In the genomic region with DNA sequence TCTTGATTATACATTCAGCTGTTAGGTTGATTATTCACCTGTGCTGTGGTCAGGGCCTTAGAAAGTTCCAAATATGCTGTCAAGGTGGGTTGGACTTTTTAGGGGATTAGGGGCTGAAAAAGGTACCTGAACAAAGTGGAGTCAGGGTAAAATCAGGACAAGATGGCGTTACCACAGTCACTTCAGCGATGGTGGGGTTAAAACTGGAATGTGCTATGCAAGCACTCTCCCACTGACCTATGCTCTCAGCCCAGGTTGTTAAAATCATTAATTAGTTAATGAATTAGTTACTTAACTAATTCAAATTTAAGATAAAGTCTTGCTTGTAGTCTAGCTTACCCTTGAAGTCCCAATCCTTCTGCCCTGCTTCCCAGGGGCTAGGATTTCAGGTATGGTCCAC, we compare ENCODE assay signal across 23 mouse cellular contexts.
DNase-seq lines count a peak whose midpoint lies in the region; ATAC-seq and TF ChIP-seq lines count a peak whose summit lies in the region.
"Had no signal": no experiment of that assay in that cellular context is flagged by ENCODE, and none has a peak within 500 bp of the region (broad histone marks: within the 10 kb centered on the region; RNA-seq: fewer than 3 reads in every experiment).

No protein-coding gene starts in this region.

- no peak overlapping the region for H3K9ac ChIP-seq in kidney, embryonic 14.5 days (ENCODE audit: low read depth, low read length)
- H3K9ac ChIP-seq in kidney, embryonic 16.5 days (replicated peaks; ENCODE audit: low read length) = no peak overlapping the region
- no peak overlapping the region for H3K9ac ChIP-seq in liver, postnatal 0 days (replicated peaks)
- H3K9ac ChIP-seq in liver, embryonic 11.5 days (ENCODE audit: low read depth, low read length) = no peak overlapping the region
- H3K9ac ChIP-seq: forebrain, embryonic 13.5 days; hindbrain, embryonic 12.5 days; hindbrain, embryonic 15.5 days had no signal

- H3K27me3 ChIP-seq in kidney, adult 2 months (replicated peaks; ENCODE audit: control insufficient read depth, insufficient read depth, low read length) = no peaks in the 10 kb centered on the region
- H3K27me3 ChIP-seq in kidney, embryonic 14.5 days (ENCODE audit: control insufficient read depth, insufficient read depth, low read length) = no peaks in the 10 kb centered on the region
- no peaks in the 10 kb centered on the region for H3K27me3 ChIP-seq in kidney, embryonic 16.5 days (ENCODE audit: insufficient read depth, low read length)
- no peaks in the 10 kb centered on the region for H3K27me3 ChIP-seq in liver, postnatal 0 days (ENCODE audit: insufficient read depth, low read length)
- no peaks in the 10 kb centered on the region for H3K27me3 ChIP-seq in liver, embryonic 11.5 days (replicated peaks; ENCODE audit: control insufficient read depth, insufficient read depth, low read length)
- H3K27me3 ChIP-seq: CH12.LX; forebrain, embryonic 13.5 days; hindbrain, embryonic 12.5 days; hindbrain, embryonic 15.5 days; Patski had no signal

- H3K4me3 ChIP-seq in kidney, adult 2 months (ENCODE audit: insufficient read depth, low read depth, low read length) = no peak overlapping the region
- no peak overlapping the region for H3K4me3 ChIP-seq in kidney, embryonic 14.5 days (ENCODE audit: low read length)
- H3K4me3 ChIP-seq in kidney, embryonic 16.5 days (ENCODE audit: low read length) = no peak overlapping the region
- H3K4me3 ChIP-seq in liver, postnatal 0 days (ENCODE audit: low read depth, low read length) = no peak overlapping the region
- no peak overlapping the region for H3K4me3 ChIP-seq in liver, embryonic 11.5 days (ENCODE audit: low read depth, low read length)
- H3K4me3 ChIP-seq: forebrain, embryonic 10.5 days; forebrain, embryonic 13.5 days; hindbrain, embryonic 12.5 days; hindbrain, embryonic 15.5 days had no signal

- WGBS in kidney, adult 2 months = 45% methylated on average over 2 of the region's 2 CpGs
- WGBS in kidney, embryonic 14.5 days = 92% methylated on average over 2 of the region's 2 CpGs
- WGBS in kidney, embryonic 16.5 days = 81% methylated on average over 2 of the region's 2 CpGs
- 95% methylated on average over 2 of the region's 2 CpGs for WGBS in liver, postnatal 0 days (ENCODE audit: insufficient replicate concordance)
- WGBS in liver, embryonic 11.5 days = 81% methylated on average over 2 of the region's 2 CpGs

- H3K9me3 ChIP-seq in kidney, embryonic 14.5 days (ENCODE audit: control insufficient read depth, low read length) = no peaks in the 10 kb centered on the region
- H3K9me3 ChIP-seq in kidney, embryonic 16.5 days (ENCODE audit: low read length) = no peaks in the 10 kb centered on the region
- no peaks in the 10 kb centered on the region for H3K9me3 ChIP-seq in liver, postnatal 0 days (ENCODE audit: low read length)
- H3K9me3 ChIP-seq in liver, embryonic 11.5 days (ENCODE audit: control insufficient read depth, low read length) = no peaks in the 10 kb centered on the region
- H3K9me3 ChIP-seq: forebrain, embryonic 10.5 days; forebrain, embryonic 13.5 days; G1E; hindbrain, embryonic 12.5 days; hindbrain, embryonic 15.5 days had no signal

- TF ChIP-seq POLR2A in kidney, adult 2 months (IDR thresholded peaks at IDR 0.05; ENCODE audit: low read depth, low read length) = no peak

- H3K27ac ChIP-seq in kidney, adult 2 months (ENCODE audit: insufficient read depth, low read depth, low read length) = peak overlapping the region; percentile 80
- H3K27ac ChIP-seq in kidney, embryonic 14.5 days (ENCODE audit: low read depth, low read length) = no peak overlapping the region
- no peak overlapping the region for H3K27ac ChIP-seq in kidney, embryonic 16.5 days (ENCODE audit: low read length)
- peak overlapping the region; percentile 2; the same call in 1 of the 2 replicates for H3K27ac ChIP-seq in liver, postnatal 0 days (ENCODE audit: low read depth)
- H3K27ac ChIP-seq in liver, embryonic 11.5 days (ENCODE audit: low read depth, low read length) = no peak overlapping the region
- H3K27ac ChIP-seq: forebrain, embryonic 10.5 days; forebrain, embryonic 13.5 days; hindbrain, embryonic 12.5 days; hindbrain, embryonic 15.5 days had no signal

- no peak for ATAC-seq in kidney, embryonic 14.5 days (ENCODE audit: low FRiP score, low TSS enrichment)
- ATAC-seq in kidney, embryonic 16.5 days (ENCODE audit: low FRiP score, low TSS enrichment) = peak; percentile 53; the same call in 1 of the 2 replicates
- no peak for ATAC-seq in liver, postnatal 0 days
- ATAC-seq in liver, embryonic 11.5 days (replicated peaks; ENCODE audit: low FRiP score) = no peak
- ATAC-seq: forebrain, embryonic 13.5 days; forebrain, embryonic 16.5 days; Patski had no signal

- TF ChIP-seq EP300 in liver, postnatal 0 days (IDR thresholded peaks at IDR 0.05; ENCODE audit: low read depth) = no peak

- TF ChIP-seq CTCF in kidney, adult 2 months (conservative IDR thresholded peaks at IDR 0.05; ENCODE audit: insufficient read depth, insufficient read length, low read depth, low read length) = no peak
- TF ChIP-seq CTCF in liver, postnatal 0 days (IDR thresholded peaks at IDR 0.05; ENCODE audit: low read depth) = no peak

- peaks cover 13% of the 10 kb centered on the region; the same call in 1 of the 2 replicates for H3K4me1 ChIP-seq in kidney, adult 2 months (ENCODE audit: control insufficient read depth, insufficient read depth, low read length)
- no peaks in the 10 kb centered on the region for H3K4me1 ChIP-seq in kidney, embryonic 14.5 days (ENCODE audit: control insufficient read depth, insufficient read depth, low read length)
- 0 out of 2 replicates have a peak, but pooled peaks cover 3% of the 10 kb centered on the region for H3K4me1 ChIP-seq in kidney, embryonic 16.5 days (ENCODE audit: insufficient read depth, low read length)
- H3K4me1 ChIP-seq in liver, postnatal 0 days (ENCODE audit: insufficient read depth) = peaks cover 6% of the 10 kb centered on the region; the same call in 1 of the 2 replicates
- no peaks in the 10 kb centered on the region for H3K4me1 ChIP-seq in liver, embryonic 11.5 days (replicated peaks; ENCODE audit: control insufficient read depth, insufficient read depth, low read length)
- H3K4me1 ChIP-seq: hindbrain, embryonic 12.5 days had no signal

- no peak overlapping the region for H3K4me2 ChIP-seq in kidney, embryonic 14.5 days (replicated peaks; ENCODE audit: low read depth, low read length)
- no peak overlapping the region for H3K4me2 ChIP-seq in kidney, embryonic 16.5 days (replicated peaks; ENCODE audit: low read depth, low read length)
- no peak overlapping the region for H3K4me2 ChIP-seq in liver, postnatal 0 days (ENCODE audit: low read depth, low read length)
- H3K4me2 ChIP-seq in liver, embryonic 11.5 days = no peak overlapping the region
- H3K4me2 ChIP-seq: forebrain, embryonic 13.5 days; heart, embryonic 11.5 days; hindbrain, embryonic 12.5 days; hindbrain, embryonic 15.5 days had no signal

- H3K36me3 ChIP-seq in kidney, adult 2 months (ENCODE audit: control insufficient read depth, insufficient read depth, low read length) = no peaks in the 10 kb centered on the region; the same call in 1 of the 2 replicates
- peaks cover 15% of the 10 kb centered on the region for H3K36me3 ChIP-seq in kidney, embryonic 14.5 days (ENCODE audit: control insufficient read depth, insufficient read depth, low read length)
- H3K36me3 ChIP-seq in kidney, embryonic 16.5 days (ENCODE audit: insufficient read depth, low read length) = peaks cover 16% of the 10 kb centered on the region; the same call in 1 of the 2 replicates
- H3K36me3 ChIP-seq in liver, postnatal 0 days (replicated peaks; ENCODE audit: insufficient read depth, low read length) = peaks cover 2% of the 10 kb centered on the region; the same call in 1 of the 2 replicates
- H3K36me3 ChIP-seq in liver, embryonic 11.5 days (ENCODE audit: control insufficient read depth, insufficient read depth, low read length) = peaks cover 9% of the 10 kb centered on the region; the same call in 1 of the 2 replicates
- H3K36me3 ChIP-seq: G1E had no signal

- DNase-seq in kidney, adult 2 months = peak; percentile 48
- no peak for DNase-seq in kidney, adult 18-20 months
- DNase-seq in liver, postnatal 0 days = no peak
- DNase-seq in liver, embryonic 11.5 days (ENCODE audit: low spot score) = no peak
- DNase-seq: adrenal gland, postnatal 10 days; adrenal gland, postnatal 36 days; B cell, adult 2 months; cerebellum, adult 18-20 months; cerebellum, adult 9-10 months; cerebellum, postnatal 14 days; gastrocnemius, postnatal 10 days; heart, adult 11 months had no signal

Comparison
In these comparisons a context has a peak if more than half of its experiments do, and no peak if none do; other contexts are left out.
1. H3K27ac ChIP-seq: peak in kidney, adult 2 months (single experiment) and liver, postnatal 0 days (single experiment); none in kidney, embryonic 14.5 days (single experiment), kidney, embryonic 16.5 days (single experiment) and liver, embryonic 11.5 days (single experiment).